Mouse (Mus musculus): Measurements from ENCODE around the gene Mical2.
A peak's percentile ranks its signal among the peaks of the same experiment; 100 is the strongest.

Gene Mical2

DNA sequence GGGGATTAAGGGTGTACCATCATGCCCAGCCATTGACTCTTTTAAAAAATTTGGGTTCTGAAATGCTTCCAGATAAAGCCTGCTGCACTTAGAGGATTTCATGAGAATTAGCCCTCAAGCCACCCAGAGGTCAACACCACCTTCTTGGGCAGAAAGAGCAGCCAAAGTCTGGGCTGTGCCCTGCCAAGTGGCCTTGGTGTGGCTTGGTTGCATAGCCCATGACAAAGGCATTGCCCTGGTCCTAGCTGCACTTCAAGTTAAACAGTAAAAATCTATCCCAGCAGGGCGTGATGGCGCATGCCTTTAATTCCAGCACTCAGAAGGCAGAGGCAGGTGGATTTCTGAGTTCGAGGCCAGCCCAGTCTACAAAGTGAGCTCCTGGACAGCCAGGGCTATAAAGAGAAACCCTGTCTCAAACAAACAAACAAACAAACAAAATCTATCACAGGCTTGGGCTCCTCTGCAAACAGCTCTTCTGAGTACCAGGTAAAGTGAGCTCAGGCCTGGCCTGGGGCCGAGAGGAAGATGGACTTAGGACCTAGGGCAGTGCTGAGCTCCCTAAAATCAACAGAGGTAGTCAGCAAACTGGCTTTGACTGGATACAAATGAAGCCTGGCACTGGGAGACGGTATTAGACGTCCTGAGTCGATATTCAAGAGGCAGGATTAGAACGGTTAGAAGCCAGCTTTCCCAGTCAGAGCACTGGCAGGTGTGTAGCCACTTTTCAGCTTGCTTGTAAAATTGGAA, 224.5 kb downstream of the Mical2 start:
- no peak for TF ChIP-seq NANOG (IDR thresholded peaks at IDR 0.05; ENCODE audit: borderline replicate concordance, low read length)
- no peak for TF ChIP-seq POU5F1 (IDR thresholded peaks at IDR 0.05; ENCODE audit: borderline replicate concordance, low read length)
- TF ChIP-seq CTCF (conservative IDR thresholded peaks at IDR 0.05; ENCODE audit: low read length) = no peak
- no peaks in the 10 kb centered on the region for H3K9me3 ChIP-seq (ENCODE audit: low read length)
- H3K4me3 ChIP-seq (replicated peaks; ENCODE audit: low read length) = no peak overlapping the region
- peaks cover 5% of the 10 kb centered on the region for H3K27me3 ChIP-seq (ENCODE audit: insufficient read depth, low read length)
- H3K4me1 ChIP-seq (replicated peaks; ENCODE audit: low read depth, low read length) = peaks cover 51% of the 10 kb centered on the region
- H3K36me3 ChIP-seq (ENCODE audit: insufficient read depth, low read length) = no peaks in the 10 kb centered on the region

DNA sequence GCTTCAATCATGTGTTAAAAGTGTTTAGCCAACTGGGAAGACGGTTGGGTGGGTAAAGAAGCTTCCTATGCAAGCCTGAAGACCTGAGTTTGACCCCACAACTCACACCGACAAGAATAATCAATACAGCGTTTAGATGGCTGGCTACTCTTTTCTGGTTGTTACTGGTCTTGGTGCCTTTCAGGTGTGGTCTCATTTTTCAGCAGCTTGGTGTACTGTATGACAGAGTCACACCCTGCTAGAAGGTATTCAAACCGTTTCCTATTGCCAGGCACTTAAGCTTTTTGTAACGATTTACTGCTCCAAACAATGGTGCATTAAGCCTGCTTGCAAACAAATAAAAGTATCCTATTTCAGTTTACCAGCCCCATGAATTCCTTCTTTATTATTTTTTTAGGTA, 226.8 kb downstream of the Mical2 start:
- no peaks in the 10 kb centered on the region for H3K36me3 ChIP-seq (ENCODE audit: insufficient read depth, low read length)
- H3K9me3 ChIP-seq (ENCODE audit: low read length) = no peaks in the 10 kb centered on the region
- peaks cover 50% of the 10 kb centered on the region for H3K4me1 ChIP-seq (replicated peaks; ENCODE audit: low read depth, low read length)
- no peak for TF ChIP-seq NANOG (IDR thresholded peaks at IDR 0.05; ENCODE audit: borderline replicate concordance, low read length)
- no peak overlapping the region for H3K4me3 ChIP-seq (replicated peaks; ENCODE audit: low read length)
- 0 out of 2 replicates have a peak, but pooled peaks cover 2% of the 10 kb centered on the region for H3K27me3 ChIP-seq (ENCODE audit: insufficient read depth, low read length)

DNA sequence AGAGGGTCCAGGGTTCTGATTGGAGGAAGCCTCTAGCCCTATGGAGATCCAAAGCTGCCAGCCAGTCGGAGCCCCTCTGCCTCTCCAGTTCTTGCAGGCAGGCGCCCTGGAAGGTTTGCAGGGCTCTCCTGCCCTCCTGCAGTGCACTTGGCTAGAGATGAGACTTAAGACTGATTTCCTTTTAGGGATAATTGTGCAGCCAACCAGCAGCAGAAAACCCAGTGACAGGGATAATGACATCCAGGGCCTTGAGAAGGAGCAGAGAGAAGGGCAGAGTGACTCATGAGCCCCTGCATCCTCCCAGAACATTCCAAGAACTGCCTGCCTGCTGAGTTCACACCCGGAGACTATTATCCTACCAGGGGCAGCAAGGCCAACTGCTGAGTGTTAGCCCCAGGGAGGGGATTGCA, 228.2 kb downstream of the Mical2 start:
- TF ChIP-seq NANOG (IDR thresholded peaks at IDR 0.05; ENCODE audit: borderline replicate concordance, low read length) (0 out of 2 replicates have a peak, but pooled peaks have one; percentile 33), CTCF (conservative IDR thresholded peaks at IDR 0.05; ENCODE audit: low read length) (no peak)
- H3K36me3 ChIP-seq (ENCODE audit: insufficient read depth, low read length) = no peaks in the 10 kb centered on the region
- H3K27me3 ChIP-seq (ENCODE audit: insufficient read depth, low read length) = no peaks in the 10 kb centered on the region
- no peaks in the 10 kb centered on the region for H3K9me3 ChIP-seq (ENCODE audit: low read length)
- H3K4me1 ChIP-seq (replicated peaks; ENCODE audit: low read depth, low read length) = peaks cover 50% of the 10 kb centered on the region
- H3K4me3 ChIP-seq (replicated peaks; ENCODE audit: low read length) = no peak overlapping the region

DNA sequence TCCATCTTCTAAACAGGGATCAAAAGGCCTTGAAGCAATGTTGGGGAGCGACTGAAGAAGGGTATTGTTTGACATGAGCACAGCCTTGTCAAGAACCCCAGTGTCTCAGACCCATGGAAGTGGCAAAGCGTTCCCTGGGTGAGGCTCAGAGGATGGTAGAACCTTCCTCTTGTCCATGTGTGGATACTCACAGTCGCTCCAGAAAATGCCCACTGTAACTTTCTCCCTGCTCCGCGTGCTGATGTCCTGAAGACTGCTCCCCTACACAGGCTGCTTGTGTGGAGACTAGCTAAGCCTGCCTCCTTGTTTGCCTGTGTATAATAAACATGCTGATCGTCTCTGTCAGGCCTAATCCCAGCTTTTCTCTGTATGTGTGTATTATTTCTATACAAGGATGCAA, 228.7 kb downstream of the Mical2 start:
- Histone ChIP-seq H3K4me3 (replicated peaks; ENCODE audit: low read length) (no peak overlapping the region), H3K4me1 (replicated peaks; ENCODE audit: low read depth, low read length) (peaks cover 50% of the 10 kb centered on the region), H3K27me3 (ENCODE audit: insufficient read depth, low read length) (no peaks in the 10 kb centered on the region), H3K36me3 (ENCODE audit: insufficient read depth, low read length) (no peaks in the 10 kb centered on the region), H3K9me3 (ENCODE audit: low read length) (no peaks in the 10 kb centered on the region)
- no peak for TF ChIP-seq CTCF (conservative IDR thresholded peaks at IDR 0.05; ENCODE audit: low read length)
- no peak for TF ChIP-seq POU5F1 (IDR thresholded peaks at IDR 0.05; ENCODE audit: borderline replicate concordance, low read length)
- no peak for TF ChIP-seq NANOG (IDR thresholded peaks at IDR 0.05; ENCODE audit: borderline replicate concordance, low read length)

DNA sequence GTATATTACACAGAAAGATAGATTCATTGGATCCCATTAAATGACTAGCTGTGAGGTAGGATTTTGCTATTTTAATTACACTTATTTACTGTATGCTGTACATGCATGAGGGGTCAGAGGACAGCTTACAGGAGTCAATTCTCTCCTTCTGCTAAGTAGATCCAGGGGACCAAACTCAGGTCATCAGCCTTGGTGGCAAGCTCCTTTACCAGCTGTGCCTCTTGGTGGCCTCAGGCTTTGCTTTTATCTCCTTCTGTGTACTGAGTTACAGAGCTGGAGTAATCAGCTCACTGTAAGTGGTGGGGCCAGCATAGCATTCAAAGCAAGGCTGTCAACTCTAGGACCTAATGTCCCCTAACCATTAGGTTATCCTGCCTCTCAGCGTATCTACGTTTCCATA, 229.3 kb downstream of the Mical2 start:
- no peak for TF ChIP-seq NANOG (IDR thresholded peaks at IDR 0.05; ENCODE audit: borderline replicate concordance, low read length)
- no peak for TF ChIP-seq POU5F1 (IDR thresholded peaks at IDR 0.05; ENCODE audit: borderline replicate concordance, low read length)
- TF ChIP-seq CTCF (conservative IDR thresholded peaks at IDR 0.05; ENCODE audit: low read length) = no peak
- no peaks in the 10 kb centered on the region for H3K27me3 ChIP-seq (ENCODE audit: insufficient read depth, low read length)
- H3K4me1 ChIP-seq (replicated peaks; ENCODE audit: low read depth, low read length) = peaks cover 46% of the 10 kb centered on the region
- H3K36me3 ChIP-seq (ENCODE audit: insufficient read depth, low read length) = no peaks in the 10 kb centered on the region
- no peak overlapping the region for H3K4me3 ChIP-seq (replicated peaks; ENCODE audit: low read length)
- H3K9me3 ChIP-seq (ENCODE audit: low read length) = no peaks in the 10 kb centered on the region

DNA sequence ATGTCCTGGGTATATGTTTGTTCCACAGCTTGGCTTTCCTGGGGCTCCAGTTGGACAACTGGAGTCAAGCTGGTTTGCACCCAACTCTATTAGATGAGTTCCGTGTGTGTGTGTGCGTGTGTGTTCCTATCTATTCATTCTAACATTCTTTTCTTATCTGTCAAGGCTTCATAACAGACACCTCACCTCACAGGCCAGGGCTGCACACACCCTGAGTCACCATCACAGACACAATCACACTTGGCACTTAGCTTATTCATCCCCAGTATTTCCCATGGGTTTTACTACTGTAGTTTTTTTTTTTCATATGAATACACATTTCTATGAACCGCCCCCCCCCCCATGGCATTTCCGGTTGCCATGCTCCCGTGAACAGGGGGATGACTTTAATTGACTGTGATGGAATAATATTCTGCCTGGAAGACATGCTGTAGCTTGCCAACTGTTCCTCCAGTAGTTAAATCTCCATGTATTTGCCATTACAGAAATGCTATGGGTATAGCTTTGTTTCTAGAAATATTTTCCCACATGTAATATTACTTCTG, 230.0 kb downstream of the Mical2 start:
- no peaks in the 10 kb centered on the region for H3K27me3 ChIP-seq (ENCODE audit: insufficient read depth, low read length)
- peaks cover 40% of the 10 kb centered on the region for H3K4me1 ChIP-seq (replicated peaks; ENCODE audit: low read depth, low read length)
- H3K9me3 ChIP-seq (ENCODE audit: low read length) = no peaks in the 10 kb centered on the region
- H3K4me3 ChIP-seq (replicated peaks; ENCODE audit: low read length) = no peak overlapping the region
- H3K36me3 ChIP-seq (ENCODE audit: insufficient read depth, low read length) = no peaks in the 10 kb centered on the region
- no peak for TF ChIP-seq CTCF (conservative IDR thresholded peaks at IDR 0.05; ENCODE audit: low read length)
- no peak for TF ChIP-seq POU5F1 (IDR thresholded peaks at IDR 0.05; ENCODE audit: borderline replicate concordance, low read length)
- no peak for TF ChIP-seq NANOG (IDR thresholded peaks at IDR 0.05; ENCODE audit: borderline replicate concordance, low read length)

DNA sequence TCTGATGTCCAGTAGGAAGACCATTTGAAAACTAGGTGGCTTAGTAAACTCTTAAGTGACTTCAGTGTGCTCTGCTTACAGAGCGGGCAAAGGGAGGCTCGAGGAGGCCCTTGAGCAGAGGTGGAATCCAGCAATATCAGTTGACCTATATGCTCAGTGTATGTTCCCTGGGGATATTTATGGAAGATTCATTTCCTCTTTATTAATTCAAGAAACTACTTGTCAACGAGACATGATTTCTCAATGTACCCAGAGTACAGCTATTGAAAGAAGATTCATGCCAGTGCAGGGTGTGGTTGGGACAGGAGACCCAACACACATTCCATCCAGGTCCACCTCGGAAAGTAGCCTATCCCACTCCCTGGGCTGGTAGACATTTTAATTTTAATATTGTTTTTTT, 231.7 kb downstream of the Mical2 start:
- no peaks in the 10 kb centered on the region for H3K9me3 ChIP-seq (ENCODE audit: low read length)
- no peaks in the 10 kb centered on the region for H3K36me3 ChIP-seq (ENCODE audit: insufficient read depth, low read length)
- H3K4me1 ChIP-seq (replicated peaks; ENCODE audit: low read depth, low read length) = peaks cover 24% of the 10 kb centered on the region
- peaks cover 4% of the 10 kb centered on the region; the same call in 1 of the 2 replicates for H3K27me3 ChIP-seq (ENCODE audit: insufficient read depth, low read length)
- TF ChIP-seq NANOG (IDR thresholded peaks at IDR 0.05; ENCODE audit: borderline replicate concordance, low read length) = no peak
- TF ChIP-seq POU5F1 (IDR thresholded peaks at IDR 0.05; ENCODE audit: borderline replicate concordance, low read length) = no peak
- TF ChIP-seq CTCF (conservative IDR thresholded peaks at IDR 0.05; ENCODE audit: low read length) = no peak
- H3K4me3 ChIP-seq (replicated peaks; ENCODE audit: low read length) = no peak overlapping the region

DNA sequence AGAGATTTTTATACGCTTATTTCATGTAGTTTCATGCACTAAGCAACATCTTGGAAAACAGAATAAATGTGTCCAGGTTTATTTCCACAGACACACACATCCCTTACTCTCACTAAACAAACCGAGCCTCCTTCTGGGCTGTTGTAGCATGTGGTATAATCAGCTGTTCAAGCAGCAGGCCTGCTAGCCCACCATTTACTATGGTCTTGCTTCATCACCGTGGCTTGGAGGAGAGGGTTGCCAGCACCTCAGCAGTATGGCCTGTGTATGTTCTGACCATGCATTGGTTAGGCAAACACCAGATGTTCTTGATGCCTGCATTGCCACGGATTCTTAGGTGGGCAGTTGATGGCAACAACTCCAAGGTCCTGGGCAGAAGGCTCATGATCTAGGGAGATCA, 232.3 kb downstream of the Mical2 start:
- Histone ChIP-seq H3K36me3 (ENCODE audit: insufficient read depth, low read length) (no peaks in the 10 kb centered on the region), H3K4me3 (replicated peaks; ENCODE audit: low read length) (no peak overlapping the region), H3K4me1 (replicated peaks; ENCODE audit: low read depth, low read length) (peaks cover 24% of the 10 kb centered on the region), H3K9me3 (ENCODE audit: low read length) (no peaks in the 10 kb centered on the region), H3K27me3 (ENCODE audit: insufficient read depth, low read length) (peaks cover 8% of the 10 kb centered on the region; the same call in 1 of the 2 replicates)
- TF ChIP-seq POU5F1 (IDR thresholded peaks at IDR 0.05; ENCODE audit: borderline replicate concordance, low read length) (no peak), NANOG (IDR thresholded peaks at IDR 0.05; ENCODE audit: borderline replicate concordance, low read length) (no peak), CTCF (conservative IDR thresholded peaks at IDR 0.05; ENCODE audit: low read length) (no peak)

DNA sequence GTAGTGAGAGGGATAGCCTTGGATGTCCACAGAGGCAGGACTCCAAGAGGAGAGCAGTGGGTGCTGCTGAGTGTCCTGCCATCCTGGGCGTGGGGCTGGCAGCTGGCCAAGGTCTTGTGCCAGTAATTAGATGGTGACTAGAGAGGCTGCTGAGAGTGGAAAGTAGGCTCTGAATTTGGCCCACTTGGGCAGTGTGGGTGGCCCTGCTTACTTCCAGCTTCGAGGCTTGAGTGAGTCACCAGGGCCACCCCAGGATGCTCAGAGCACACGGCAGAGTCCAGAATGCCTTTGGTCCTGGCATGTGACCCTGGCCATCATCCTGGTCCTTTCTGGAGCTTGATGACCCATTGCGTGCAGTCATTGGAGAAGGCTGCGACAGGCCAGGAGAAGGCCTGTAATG, 232.8 kb downstream of the Mical2 start:
- no peak overlapping the region for H3K4me3 ChIP-seq (replicated peaks; ENCODE audit: low read length)
- TF ChIP-seq POU5F1 (IDR thresholded peaks at IDR 0.05; ENCODE audit: borderline replicate concordance, low read length) (no peak), CTCF (conservative IDR thresholded peaks at IDR 0.05; ENCODE audit: low read length) (no peak), NANOG (IDR thresholded peaks at IDR 0.05; ENCODE audit: borderline replicate concordance, low read length) (no peak)

More for the DNA sequence above, 232.8 kb downstream of the Mical2 start:
- peaks cover 8% of the 10 kb centered on the region; the same call in 1 of the 2 replicates for H3K27me3 ChIP-seq (ENCODE audit: insufficient read depth, low read length)
- H3K36me3 ChIP-seq (ENCODE audit: insufficient read depth, low read length) = no peaks in the 10 kb centered on the region
- H3K4me1 ChIP-seq (replicated peaks; ENCODE audit: low read depth, low read length) = peaks cover 24% of the 10 kb centered on the region
- no peaks in the 10 kb centered on the region for H3K9me3 ChIP-seq (ENCODE audit: low read length)

Measured in E14TG2a.4 (cell line).